In genomic region chr3:152958358-152959150, GRCm38 (mm10) we compare ENCODE assay signal across 8 mouse cellular contexts. TPM values are rescaled to one million over a fixed set of nuclear protein-coding genes. Genes with fewer than 3 reads are reported as not detected.
A peak's percentile ranks its signal among the peaks of the same experiment; 100 is the strongest.
DNase-seq lines count a peak whose midpoint lies in the region; ATAC-seq and TF ChIP-seq lines count a peak whose summit lies in the region.

No protein-coding gene starts in this region.

- no peaks in the 10 kb centered on the region for H3K27me3 ChIP-seq in hindbrain, postnatal 0 days (ENCODE audit: insufficient read depth, low read length)
- no peaks in the 10 kb centered on the region for H3K27me3 ChIP-seq in lung, embryonic 15.5 days

- H3K4me1 ChIP-seq in hindbrain, postnatal 0 days (ENCODE audit: insufficient read depth, low read length): no peaks in the 10 kb centered on the region
- H3K4me1 ChIP-seq in lung, embryonic 15.5 days: no peaks in the 10 kb centered on the region

- peak; percentile 50; the same call in 1 of the 2 replicates for ATAC-seq in common myeloid progenitor, adult 5-6 weeks (replicated peaks; ENCODE audit: low read depth, poor library complexity, severe bottlenecking)
- peak; percentile 51; the same call in 1 of the 2 replicates for ATAC-seq in hindbrain, postnatal 0 days
- ATAC-seq in lung, embryonic 15.5 days (ENCODE audit: borderline replicate concordance, extremely low read depth, low FRiP score, low TSS enrichment): 0 out of 2 replicates have a peak, but pooled peaks have one; percentile 38

- no peak overlapping the region for H3K4me2 ChIP-seq in hindbrain, postnatal 0 days (ENCODE audit: low read depth, low read length)
- H3K4me2 ChIP-seq in lung, embryonic 15.5 days: no peak overlapping the region

- H3K9ac ChIP-seq in hindbrain, postnatal 0 days (replicated peaks; ENCODE audit: low read length): no peak overlapping the region
- H3K9ac ChIP-seq in lung, embryonic 15.5 days: no peak overlapping the region

- intact Hi-C loops in gastrocnemius, adult 2 months (cut with DNase I): loop anchor here (5.0 kb wide), 1 partner anchor 176 kb away; no protein-coding TSS in a partner anchor

- no peaks in the 10 kb centered on the region for H3K9me3 ChIP-seq in hindbrain, postnatal 0 days (ENCODE audit: low read length)
- no peaks in the 10 kb centered on the region for H3K9me3 ChIP-seq in lung, embryonic 15.5 days

- H3K36me3 ChIP-seq in hindbrain, postnatal 0 days (ENCODE audit: insufficient read depth, low read length): no peaks in the 10 kb centered on the region
- H3K36me3 ChIP-seq in lung, embryonic 15.5 days: no peaks in the 10 kb centered on the region

- 71% methylated on average over 11 of the region's 11 CpGs for WGBS in hindbrain, postnatal 0 days
- WGBS in lung, embryonic 15.5 days: 49% methylated on average over 11 of the region's 11 CpGs

- no peak overlapping the region for H3K27ac ChIP-seq in gastrocnemius, adult 2 months
- no peak overlapping the region for H3K27ac ChIP-seq in hindbrain, postnatal 0 days
- no peak overlapping the region for H3K27ac ChIP-seq in lung, embryonic 15.5 days

- TF ChIP-seq CTCF in gastrocnemius, adult 2 months (IDR thresholded peaks at IDR 0.05): peak; percentile 75
- peak; percentile 89 for TF ChIP-seq CTCF in hindbrain, postnatal 0 days (IDR thresholded peaks at IDR 0.05; ENCODE audit: low read depth)

- peak; percentile 35 for DNase-seq in gastrocnemius, adult 2 months
- no peak for DNase-seq in gastrocnemius, postnatal 25 days
- peak; percentile 2 for DNase-seq in A20 (ENCODE audit: low read depth, low spot score)
- peak; percentile 50 to 55 for DNase-seq in adrenal gland, adult 18-20 months (ENCODE audit: low spot score in 2 of 2)
- DNase-seq in hindbrain, postnatal 0 days (ENCODE audit: low spot score): peak; percentile 79
- peak; percentile 25 for DNase-seq in skeletal muscle tissue, adult 2 months (ENCODE audit: low read depth, low spot score)

- no peak overlapping the region for H3K4me3 ChIP-seq in gastrocnemius, adult 2 months
- no peak overlapping the region for H3K4me3 ChIP-seq in hindbrain, postnatal 0 days (ENCODE audit: low read length)
- no peak overlapping the region for H3K4me3 ChIP-seq in lung, embryonic 15.5 days

RNA-seq across cellular contexts. Expression of gene St6galnac5, which starts 23.5 kb away (rescaled TPM):
- total RNA-seq in gastrocnemius, adult 2 months (2021): under 1 TPM; 0.17 to 0.33 TPM
- under 1 TPM in 1 of 2 experiments, not detected in 1; 0.24 TPM for total RNA-seq in gastrocnemius, postnatal 25 days (2021)
- under 1 TPM; 0.42 to 0.53 TPM for total RNA-seq in adrenal gland, adult 18-20 months (2021)
- not detected in 2 replicates for total RNA-seq in common myeloid progenitor, adult 5-6 weeks (2017)
- 12.4 and 18.5 TPM in 2 replicates for total RNA-seq in hindbrain, postnatal 0 days (2014; rRNA removed)
- polyA plus RNA-seq in hindbrain, postnatal 0 days (2015; fragmentation: Nextera tagmentation; extraction: Ambion mirVana): 12.8 and 12.9 TPM in 2 replicates
- polyA plus RNA-seq in lung, embryonic 15.5 days (2015; fragmentation: Nextera tagmentation; extraction: Ambion mirVana): 0.55 and 0.61 TPM in 2 replicates
